Mouse (Mus musculus) cortical plate, adult 2 months (tissue): ENCODE data around the gene Ppfibp2.

ENCODE experiments used
- CTCF ChIP-seq: fragments of 200-500 bp; IDR thresholded peaks from 2 replicates; pipeline ENCODE4 v1.5.1; 2011; ENCODE audit warnings: mild to moderate bottlenecking, control low read depth, low read length; ENCODE audit not compliant: insufficient read depth; ENCODE audit errors: extremely low read depth
- POLR2A ChIP-seq: fragments of 200-500 bp; IDR thresholded peaks from 2 replicates; pipeline ENCODE4 v1.6.1; 2011; ENCODE audit warnings: mild to moderate bottlenecking, low read length, control low read depth; ENCODE audit not compliant: insufficient read depth; ENCODE audit errors: extremely low read depth

DNA sequence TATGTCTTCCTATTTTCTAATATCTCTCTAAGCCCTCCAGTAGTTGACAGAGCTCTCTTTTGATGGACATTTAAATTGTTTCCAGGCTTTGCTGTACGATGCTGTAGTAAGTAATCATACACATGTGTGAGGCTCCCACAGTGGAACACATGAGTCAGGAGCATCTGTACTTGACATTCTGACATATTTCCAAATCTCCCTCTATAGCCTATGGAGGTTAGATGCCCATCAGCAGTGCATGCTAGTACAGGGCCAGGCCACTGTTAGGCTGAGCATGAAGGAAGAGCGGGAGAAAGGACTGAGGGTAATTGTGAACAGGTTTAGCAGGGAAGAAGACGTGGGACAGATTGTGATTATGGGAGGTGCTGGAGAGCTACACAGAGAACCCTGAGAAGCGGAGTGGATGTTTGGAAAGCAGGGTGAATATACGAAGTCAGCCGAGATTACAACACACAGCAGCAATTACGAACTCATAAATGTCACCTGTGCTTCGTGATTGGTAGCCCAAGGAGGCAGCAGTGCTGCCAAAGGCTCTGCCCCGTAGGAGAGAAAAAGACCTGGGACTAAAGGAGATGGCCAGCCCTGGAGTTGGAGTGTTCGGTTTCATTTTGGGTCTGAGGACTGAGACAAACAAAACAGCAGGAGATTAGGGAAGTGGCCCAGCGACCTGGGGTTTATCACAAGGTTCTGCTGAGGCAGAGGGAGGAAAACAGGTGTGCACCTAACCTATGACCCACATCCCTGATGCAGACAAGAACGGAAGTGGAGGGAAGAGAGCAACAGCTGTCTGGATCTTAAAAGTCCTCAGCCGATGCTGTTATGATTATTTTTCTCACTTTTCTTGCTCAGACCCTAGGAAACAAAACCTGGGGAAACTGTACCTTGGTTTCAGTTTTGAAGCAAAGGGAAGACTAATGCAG lies 107.7 kb downstream of the Ppfibp2 start:
- TF ChIP-seq POLR2A (no peak), CTCF (no peak)
